Mouse (Mus musculus) G1E (cell line): ENCODE measurements around the gene Vegfb.

Source experiments
- CTCF ChIP-seq: IDR thresholded peaks from 2 replicates; pipeline ENCODE4 v1.5.1; 2012; ENCODE audit warnings: low read depth, low read length, inconsistent platforms, mixed read lengths
- GATA1 ChIP-seq: IDR thresholded peaks from 2 replicates; pipeline ENCODE4 v1.6.1; 2012; ENCODE audit warnings: borderline replicate concordance, low read length, inconsistent platforms, mixed read lengths
- POLR2AphosphoS5 ChIP-seq: IDR thresholded peaks from 2 replicates; pipeline ENCODE4 v1.6.1; 2012; ENCODE audit warnings: low read depth, low read length, inconsistent platforms; ENCODE audit not compliant: insufficient replicate concordance
- TAL1 ChIP-seq: conservative IDR thresholded peaks from 2 replicates; pipeline ENCODE4 v1.6.1; 2012; ENCODE audit warnings: low read depth, low read length, inconsistent platforms, mixed read lengths

DNA sequence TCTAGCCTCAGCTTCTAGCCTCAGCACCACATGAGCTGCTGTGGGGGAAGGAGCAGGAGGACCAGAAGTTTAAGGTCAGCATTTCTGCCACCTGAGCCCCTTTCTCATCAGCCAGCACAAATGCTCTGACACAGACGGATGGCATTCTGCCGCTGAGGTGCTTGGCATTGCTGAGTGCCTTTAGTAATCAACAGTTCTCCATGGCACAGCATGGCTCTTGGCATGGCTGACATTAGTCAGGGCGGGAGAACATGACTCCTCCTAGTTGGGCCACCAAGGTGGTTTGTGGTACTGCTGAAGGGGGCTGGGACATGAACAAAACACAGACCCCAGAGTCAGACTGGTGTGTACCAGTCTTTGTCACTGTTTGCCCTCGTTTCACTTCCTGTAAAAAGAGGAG is 39.3 kb downstream of the Vegfb start:
- TF ChIP-seq CTCF (no peak), POLR2AphosphoS5 (no peak), GATA1 (no peak), TAL1 (no peak)
